Mouse (Mus musculus) liver, adult (tissue): ENCODE results near the gene Slc29a2.

Experiments
- GATA4 ChIP-seq: IDR thresholded peaks from 2 replicates; pipeline ENCODE4 v1.6.1; 2014; ENCODE audit warnings: mild to moderate bottlenecking, low read length; ENCODE audit not compliant: insufficient replicate concordance

Slc29a2 gene

GRCm38 (mm10) chr19:5017611-5018010, 6.0 kb upstream of the Slc29a2 start:
- TF ChIP-seq GATA4: no peak

GRCm38 (mm10) chr19:5018191-5018590, 5.5 kb upstream of the Slc29a2 start:
- TF ChIP-seq GATA4: no peak

- TF ChIP-seq GATA4: no peak
Observed at GRCm38 (mm10) chr19:5021416-5021815, 2.2 kb upstream of the Slc29a2 start.

GRCm38 (mm10) chr19:5026111-5026510, 2.5 kb downstream of the Slc29a2 start:
- TF ChIP-seq GATA4: no peak

GRCm38 (mm10) chr19:5032686-5033085, 9.0 kb downstream of the Slc29a2 start:
- TF ChIP-seq GATA4: no peak

GRCm38 (mm10) chr19:5036577-5036976, 12.9 kb downstream of the Slc29a2 start:
- no peak for TF ChIP-seq GATA4

- TF ChIP-seq GATA4: no peak
Observed at GRCm38 (mm10) chr19:5037678-5038571, 14.3 kb downstream of the Slc29a2 start.

GRCm38 (mm10) chr19:5038709-5039156, 15.1 kb downstream of the Slc29a2 start, which contains the start of the genes B4gat1 and AC124502.3:
Gene B4gat1, plus strand, starts transcription at chr19:5038826.
Gene AC124502.3, plus strand, starts transcription at chr19:5038891.
- TF ChIP-seq GATA4: no peak

- TF ChIP-seq GATA4: no peak
Observed at GRCm38 (mm10) chr19:5039301-5040114, 15.8 kb downstream of the Slc29a2 start.

- TF ChIP-seq GATA4: no peak; the same call in 1 of the 2 replicates
Observed at GRCm38 (mm10) chr19:5040862-5041523, 17.3 kb downstream of the Slc29a2 start, which contains the start of gene Brms1. Gene Brms1, plus strand, starts transcription at chr19:5041354.

GRCm38 (mm10) chr19:5041588-5041987, 17.9 kb downstream of the Slc29a2 start:
- TF ChIP-seq GATA4: no peak

- no peak for TF ChIP-seq GATA4
Observed at GRCm38 (mm10) chr19:5045531-5045930, 21.9 kb downstream of the Slc29a2 start.

- TF ChIP-seq GATA4: no peak
Observed at GRCm38 (mm10) chr19:5048138-5049056, 24.7 kb downstream of the Slc29a2 start.

GRCm38 (mm10) chr19:5049325-5049724, 25.7 kb downstream of the Slc29a2 start:
- TF ChIP-seq GATA4: no peak
